ENCODE assay signal across 11 mouse cellular contexts in the genomic region with DNA sequence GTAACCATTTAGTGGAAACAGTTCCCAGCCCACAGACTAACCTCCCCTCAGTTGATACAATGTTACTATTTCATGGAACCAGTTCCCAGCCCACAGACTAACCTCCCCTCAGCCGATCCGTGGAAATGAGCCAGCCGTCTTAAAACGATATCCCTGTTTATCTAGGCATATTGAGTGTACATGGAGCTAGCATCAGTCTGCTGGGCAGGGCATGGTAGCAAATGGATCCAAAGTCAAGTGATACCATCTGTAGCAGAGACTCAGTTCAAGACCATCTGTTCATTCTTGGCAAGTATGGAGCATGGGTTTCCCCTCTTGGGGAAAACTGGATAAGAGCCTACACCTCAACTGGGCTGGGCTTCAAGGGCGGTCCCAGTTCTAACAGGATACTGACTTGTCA. TPM values are rescaled to one million over a fixed set of nuclear protein-coding genes. Genes with fewer than 3 reads are reported as not detected.
DNase-seq lines count a peak whose midpoint lies in the region; ATAC-seq lines count a peak whose summit lies in the region.
"Had no signal": no experiment of that assay in that cellular context is flagged by ENCODE, and none has a peak within 500 bp of the region (broad histone marks: within the 10 kb centered on the region; RNA-seq: fewer than 3 reads in every experiment).

No protein-coding gene starts in this region.

- H3K27ac ChIP-seq in embryonic facial prominence, embryonic 14.5 days (replicated peaks; ENCODE audit: low read depth, low read length), result no peak overlapping the region
- no peak overlapping the region for H3K27ac ChIP-seq in embryonic facial prominence, embryonic 10.5 days (replicated peaks)
- H3K27ac ChIP-seq: liver, embryonic 15.5 days had no signal

- intact Hi-C loops in left cerebral cortex, postnatal 4 days (cut with DNase I), result no loop called here

- no peaks in the 10 kb centered on the region for H3K36me3 ChIP-seq in embryonic facial prominence, embryonic 14.5 days (ENCODE audit: control insufficient read depth, insufficient read depth, low read length)
- no peaks in the 10 kb centered on the region for H3K36me3 ChIP-seq in embryonic facial prominence, embryonic 10.5 days (replicated peaks)
- H3K36me3 ChIP-seq: liver, embryonic 15.5 days had no signal

- no peak overlapping the region for H3K4me2 ChIP-seq in embryonic facial prominence, embryonic 14.5 days (ENCODE audit: low read depth, low read length)
- H3K4me2 ChIP-seq: liver, embryonic 15.5 days had no signal

- H3K4me1 ChIP-seq in embryonic facial prominence, embryonic 14.5 days (ENCODE audit: control insufficient read depth, insufficient read depth, low read length), result no peaks in the 10 kb centered on the region; the same call in 1 of the 2 replicates
- no peaks in the 10 kb centered on the region; the same call in 1 of the 2 replicates for H3K4me1 ChIP-seq in embryonic facial prominence, embryonic 10.5 days
- H3K4me1 ChIP-seq: liver, embryonic 15.5 days had no signal

- no peak overlapping the region for H3K4me3 ChIP-seq in embryonic facial prominence, embryonic 14.5 days (ENCODE audit: low read depth, low read length)
- no peak overlapping the region for H3K4me3 ChIP-seq in embryonic facial prominence, embryonic 10.5 days
- H3K4me3 ChIP-seq: liver, embryonic 15.5 days had no signal

- DNase-seq in embryonic facial prominence, embryonic 14.5 days (ENCODE audit: low spot score), result peak; percentile 44
- no peak for DNase-seq in embryonic facial prominence, embryonic 10.5 days (ENCODE audit: low spot score)
- peak; percentile 71 for DNase-seq in left cerebral cortex, postnatal 4 days
- no peak for DNase-seq in left cerebral cortex, adult 11 months (ENCODE audit: low spot score)
- peak; percentile 25 to 43 for DNase-seq in layer of hippocampus, adult 8-10 months (ENCODE audit: low spot score in 2 of 2)
- DNase-seq in testis, postnatal 14 days (ENCODE audit: low spot score), result peak; percentile 68
- no peak for DNase-seq in lung, postnatal 4 days
- DNase-seq in ovary, adult 18-20 months (ENCODE audit: low spot score), result no peak
- DNase-seq: thymus, adult 18-20 months had no signal

- no peak for ATAC-seq in embryonic facial prominence, embryonic 14.5 days (ENCODE audit: low read depth)
- ATAC-seq: inflammation-experienced regulatory T-cells, adult 6 months had no signal

- H3K9me3 ChIP-seq in embryonic facial prominence, embryonic 14.5 days (ENCODE audit: control insufficient read depth, low read length), result no peaks in the 10 kb centered on the region
- H3K9me3 ChIP-seq in embryonic facial prominence, embryonic 10.5 days, result no peaks in the 10 kb centered on the region
- H3K9me3 ChIP-seq: liver, embryonic 15.5 days had no signal

- no peaks in the 10 kb centered on the region for H3K27me3 ChIP-seq in embryonic facial prominence, embryonic 14.5 days (replicated peaks; ENCODE audit: control insufficient read depth, insufficient read depth, low read length)
- H3K27me3 ChIP-seq in embryonic facial prominence, embryonic 10.5 days (replicated peaks; ENCODE audit: low read depth, poor library complexity, severe bottlenecking), result no peaks in the 10 kb centered on the region
- H3K27me3 ChIP-seq: liver, embryonic 15.5 days had no signal

- H3K9ac ChIP-seq in embryonic facial prominence, embryonic 14.5 days (ENCODE audit: low read depth, low read length), result no peak overlapping the region
- H3K9ac ChIP-seq: liver, embryonic 15.5 days had no signal

- 71% methylated on average over 5 of the region's 5 CpGs for WGBS in embryonic facial prominence, embryonic 14.5 days
- WGBS in embryonic facial prominence, embryonic 10.5 days, result 92% methylated on average over 5 of the region's 5 CpGs

RNA-seq across cellular contexts. Expression of gene Gsk3b, which starts 44.2 kb away (rescaled TPM):
- 54.2 and 60.3 TPM in 2 replicates for polyA plus RNA-seq in embryonic facial prominence, embryonic 14.5 days (2014; fragmentation: Nextera tagmentation; extraction: Ambion mirVana)
- polyA plus RNA-seq in embryonic facial prominence, embryonic 10.5 days (2016; fragmentation: Nextera tagmentation; extraction: Ambion mirVana), result 69.3 and 69.5 TPM in 2 replicates
- total RNA-seq in left cerebral cortex, postnatal 4 days (2021), result 100 to 1,000 TPM; 267 to 269 TPM
- 100 to 1,000 TPM; 142 to 170 (median 159) TPM for total RNA-seq in layer of hippocampus, adult 8-10 months (2022)

Comparison
In these comparisons a context has a peak if more than half of its experiments do, and no peak if none do; other contexts are left out.
1. DNase-seq: peak in embryonic facial prominence, embryonic 14.5 days (single experiment), left cerebral cortex, postnatal 4 days (single experiment), layer of hippocampus, adult 8-10 months (2 of 2) and testis, postnatal 14 days (single experiment); none in embryonic facial prominence, embryonic 10.5 days (single experiment), left cerebral cortex, adult 11 months (single experiment), lung, postnatal 4 days (0 of 2) and ovary, adult 18-20 months (single experiment).